Mouse (Mus musculus): Measurements from ENCODE around the gene Proz. TPM values are rescaled to one million over a fixed set of nuclear protein-coding genes. Genes with fewer than 3 reads are reported as not detected.

The Proz gene
- total RNA-seq, 2 experiments from 2014 or later = 1.1 to 17.4 TPM

DNA sequence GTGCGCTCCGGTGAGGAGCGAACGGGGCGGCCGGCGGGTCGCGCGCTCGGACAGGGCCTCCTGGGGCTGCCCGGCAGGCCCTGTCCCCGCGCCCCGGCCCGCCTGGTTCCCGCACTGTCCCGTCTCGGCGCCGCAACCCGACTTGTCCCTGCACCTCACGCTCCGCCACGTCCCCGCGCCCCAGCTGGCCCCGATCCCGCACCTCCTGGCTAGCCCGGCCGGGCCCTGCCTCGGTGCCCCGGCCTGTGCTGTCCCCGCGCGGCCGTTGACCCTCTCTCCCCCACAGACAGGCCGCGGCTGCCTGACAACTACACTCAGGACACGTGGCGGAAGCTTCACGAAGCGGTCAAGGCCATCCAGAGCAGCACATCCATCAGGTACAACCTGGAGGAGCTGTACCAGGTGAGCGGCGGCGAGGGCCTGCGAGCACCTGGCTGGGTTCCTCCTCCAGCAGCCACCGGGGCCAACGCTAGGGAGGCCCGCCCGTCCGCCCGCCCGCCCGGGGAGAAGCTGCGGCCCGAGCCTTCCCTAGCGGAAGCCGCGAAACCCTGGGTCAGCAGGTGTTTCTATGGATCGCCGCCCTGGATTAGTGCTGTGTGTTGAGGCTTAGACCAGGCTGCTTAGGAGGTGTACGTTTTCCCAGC, 45.3 kb downstream of the Proz start:
- peak in 1 of 2 experiments; percentile 30 for DNase-seq (ENCODE audit: low spot score in 2 of 2)

DNA sequence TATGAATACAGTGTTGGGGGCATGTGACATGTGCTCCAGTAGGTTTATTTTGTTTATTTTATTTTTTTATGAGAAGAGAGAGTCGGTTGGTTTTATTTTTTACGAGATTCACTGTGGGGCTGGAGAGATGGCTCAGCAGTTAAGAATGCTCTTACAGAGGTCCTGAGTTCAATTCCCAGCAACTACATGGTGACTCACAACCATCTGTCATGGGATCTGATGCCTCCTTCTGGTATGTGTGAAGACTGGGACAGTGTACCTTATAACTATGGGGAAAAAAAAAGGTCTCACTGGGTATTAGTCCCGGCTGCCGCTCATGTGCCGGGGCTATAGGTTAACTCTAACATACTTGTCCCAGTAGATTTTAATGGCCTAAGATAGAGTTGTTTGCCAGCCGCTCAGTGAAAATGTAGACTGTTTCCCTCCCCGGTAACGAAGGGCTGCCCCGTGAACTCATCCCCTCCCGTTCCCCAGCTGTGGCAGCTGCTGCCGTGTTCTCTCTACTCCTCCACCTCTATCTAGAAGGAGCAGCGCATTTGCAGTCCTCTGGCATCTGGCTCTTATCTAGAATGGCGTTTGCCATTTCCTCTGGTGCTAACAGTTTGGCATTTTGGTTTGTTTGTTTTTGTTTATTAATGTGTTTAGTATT, 47.4 kb downstream of the Proz start:
- no peak for DNase-seq (ENCODE audit: low spot score in 2 of 2)

DNA sequence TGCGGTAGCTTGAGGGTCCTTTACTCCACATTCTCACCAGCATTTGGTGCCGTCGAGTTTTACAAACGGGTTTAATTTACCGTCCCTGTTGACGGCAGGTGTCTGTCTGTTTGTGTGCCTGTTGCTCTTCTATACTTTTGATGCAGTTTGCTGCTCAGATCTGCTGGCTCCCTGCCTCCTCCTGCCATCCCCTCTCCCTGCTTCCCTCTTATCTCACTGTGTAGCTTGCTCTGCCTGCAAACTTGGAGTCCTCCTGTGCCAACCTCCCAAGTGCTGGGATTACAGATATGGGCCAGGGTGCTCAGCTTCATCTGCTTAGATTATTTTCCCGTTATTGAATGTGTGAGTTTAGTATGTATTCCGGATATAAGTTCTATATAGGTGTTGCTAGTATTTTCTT, 48.3 kb downstream of the Proz start:
- no peak for DNase-seq (ENCODE audit: low spot score in 2 of 2)

DNA sequence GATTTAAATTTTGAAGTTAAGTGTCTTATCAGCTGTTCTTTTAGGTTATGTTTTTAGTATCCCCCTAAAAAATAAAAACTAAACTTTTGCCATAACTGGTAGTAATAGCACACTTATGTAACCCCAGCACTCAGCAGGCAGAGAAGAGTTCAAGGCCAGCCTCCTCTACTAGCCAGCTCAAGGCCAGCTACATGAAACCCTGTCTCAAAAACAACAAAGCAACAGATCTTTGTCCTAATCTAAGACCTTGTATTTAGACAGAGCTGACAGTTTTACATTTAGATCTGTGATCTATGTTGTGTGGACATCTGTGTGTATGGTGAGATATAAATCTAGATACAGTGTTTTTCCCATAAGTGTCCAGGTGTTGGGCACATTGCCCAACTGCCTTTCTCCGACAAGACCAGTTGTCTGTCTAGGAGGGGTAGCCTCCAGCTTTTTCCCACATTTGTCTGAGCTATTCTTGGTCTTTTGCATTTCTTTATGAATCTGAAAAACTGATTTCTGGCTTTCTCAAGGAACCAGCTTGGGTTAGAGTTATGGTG, 48.8 kb downstream of the Proz start:
- DNase-seq (ENCODE audit: low spot score in 2 of 2) = no peak

DNA sequence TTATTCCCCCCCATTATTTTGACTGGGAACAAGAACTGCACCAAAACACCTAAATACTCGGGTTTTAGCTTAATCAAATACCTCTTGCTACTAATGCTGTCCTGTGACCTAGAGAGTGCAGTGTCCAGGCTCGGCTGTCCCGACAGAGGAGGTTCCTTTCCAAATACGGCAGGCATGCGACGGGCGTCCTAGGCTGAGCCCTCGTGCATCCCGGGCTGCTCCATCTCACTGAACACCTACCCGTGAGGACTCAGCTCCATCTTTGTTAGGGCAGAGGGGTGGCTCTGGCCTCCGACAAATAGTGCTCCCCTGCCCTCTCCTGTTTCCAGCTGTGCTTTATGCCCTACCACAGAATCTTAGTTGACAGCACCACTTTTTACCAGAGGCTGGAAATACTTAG, 51.2 kb downstream of the Proz start:
- DNase-seq (ENCODE audit: low spot score in 2 of 2) = no peak

DNA sequence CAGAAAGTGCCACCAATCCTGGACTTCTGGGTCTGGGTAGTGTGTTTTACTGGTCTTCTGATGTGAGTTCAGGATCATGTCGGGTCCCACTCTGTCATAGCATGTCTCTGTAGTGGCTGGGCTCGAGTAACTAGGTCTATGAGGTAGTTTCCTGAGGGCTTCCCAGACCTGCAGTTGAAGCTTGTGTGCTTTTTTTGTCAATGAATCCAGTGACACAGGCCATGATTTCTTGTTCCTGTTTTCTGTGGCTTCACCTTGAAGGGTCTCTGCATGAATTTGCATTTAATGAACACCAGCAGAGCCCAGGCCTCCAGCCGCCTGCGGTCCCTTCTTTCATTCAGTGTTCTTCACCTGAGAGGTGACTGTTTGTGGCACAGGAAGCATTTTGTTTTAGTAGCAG, 52.5 kb downstream of the Proz start:
- no peak for DNase-seq (ENCODE audit: low spot score in 2 of 2)

DNA sequence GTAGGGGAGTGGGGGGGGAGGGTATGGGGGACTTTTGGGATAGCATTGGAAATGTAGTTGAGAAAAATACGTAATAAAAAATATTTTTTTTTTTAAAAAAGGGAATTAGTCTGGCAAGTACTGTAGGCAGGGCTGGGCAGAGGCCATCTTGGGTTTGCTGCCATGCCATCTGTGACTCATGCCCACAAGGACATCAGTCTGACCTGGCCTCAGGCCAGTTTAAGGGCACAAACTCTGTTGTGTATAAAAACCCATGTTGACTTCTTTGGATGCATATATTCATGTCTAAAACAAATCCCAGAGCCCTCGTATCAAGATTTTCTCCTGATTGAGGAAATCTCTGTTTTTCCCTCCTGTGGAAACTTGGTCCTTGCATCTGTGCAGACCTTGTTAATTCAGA, 56.4 kb downstream of the Proz start:
- DNase-seq (ENCODE audit: low spot score in 2 of 2) = no peak

DNA sequence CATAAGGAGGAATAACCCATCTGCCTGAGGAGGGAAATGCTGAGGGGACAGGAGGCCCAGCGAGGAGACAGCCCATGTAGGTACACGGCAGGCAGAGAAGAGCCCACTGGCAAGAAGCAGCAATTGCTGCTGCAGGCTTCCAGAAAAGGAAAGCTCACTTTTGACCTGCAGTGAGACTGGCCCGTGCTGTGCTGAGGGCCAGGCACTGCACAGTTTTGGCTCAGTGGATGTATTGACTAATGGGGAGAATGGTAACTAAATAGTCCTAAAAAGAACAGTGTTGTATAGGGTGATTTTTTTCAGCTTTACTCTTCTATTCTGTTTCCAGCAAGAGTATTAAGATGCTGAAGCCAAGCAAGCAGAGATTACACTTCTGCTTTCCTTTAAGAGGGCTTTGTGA, 57.8 kb downstream of the Proz start:
- no peak for DNase-seq (ENCODE audit: low spot score in 2 of 2)

DNA sequence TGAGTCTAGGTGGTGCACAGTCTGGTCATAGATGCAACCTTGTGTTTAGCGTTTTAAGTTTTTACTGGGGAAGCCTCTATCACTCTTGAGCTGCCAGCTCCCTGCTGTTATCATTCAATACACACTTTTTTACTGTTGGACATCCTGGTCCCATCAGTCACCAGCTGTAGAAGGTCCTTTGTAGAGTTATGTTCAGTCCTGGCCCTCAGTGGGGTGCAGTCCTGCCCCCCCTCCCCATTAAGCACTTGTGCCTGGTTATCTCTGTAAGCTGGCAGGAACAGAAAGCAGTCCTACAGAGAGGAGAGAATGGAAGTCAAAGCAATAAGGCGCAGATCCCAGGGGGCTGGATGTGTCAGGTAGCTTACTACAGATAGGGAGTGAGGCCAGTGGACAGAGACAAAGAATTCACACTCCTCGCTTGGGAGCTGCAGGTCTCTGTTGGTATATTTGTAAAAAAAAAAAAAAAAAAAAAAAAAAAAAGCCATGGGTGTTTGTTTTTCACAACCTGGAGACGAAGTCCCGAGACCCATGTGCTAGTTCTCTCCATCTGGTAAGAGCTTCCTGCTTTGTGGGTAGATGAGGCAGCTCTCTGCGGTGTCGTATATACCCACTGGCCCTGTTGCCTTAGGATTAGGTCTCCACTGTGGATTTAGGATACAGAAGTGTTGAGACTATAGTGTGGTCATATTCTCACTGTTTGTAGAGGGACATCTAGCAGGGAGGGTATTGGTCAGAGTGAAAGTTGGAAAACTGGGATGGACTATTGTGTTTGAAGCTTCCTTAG, 60.4 kb downstream of the Proz start:
- DNase-seq (ENCODE audit: low spot score in 2 of 2) = no peak

DNA sequence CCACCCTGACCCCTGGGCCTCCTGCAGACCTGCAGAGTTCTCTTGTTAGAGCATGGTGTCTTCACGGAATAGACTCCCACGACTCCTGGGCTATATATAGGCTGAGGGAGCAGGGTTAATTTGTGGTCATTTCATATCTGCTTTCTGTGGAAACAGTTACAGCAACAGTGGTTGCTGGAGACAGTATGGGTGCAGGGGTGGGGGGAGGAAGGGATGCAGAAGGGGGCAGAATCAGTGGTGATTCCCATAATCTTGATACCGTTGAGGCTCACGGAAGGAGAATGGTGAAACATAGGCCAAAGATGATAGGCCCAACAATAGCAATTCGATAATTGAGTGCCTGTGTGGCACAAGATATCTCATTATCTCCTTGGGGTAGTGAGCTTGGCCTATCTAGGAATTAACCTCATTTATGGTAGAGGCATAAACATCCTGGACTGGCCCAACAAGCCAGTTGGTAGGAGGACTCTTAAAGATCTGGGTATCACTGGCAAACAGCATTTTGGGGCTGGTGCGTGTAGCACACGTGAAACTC, 62.2 kb downstream of the Proz start:
- DNase-seq (ENCODE audit: low spot score in 2 of 2) = no peak

DNA sequence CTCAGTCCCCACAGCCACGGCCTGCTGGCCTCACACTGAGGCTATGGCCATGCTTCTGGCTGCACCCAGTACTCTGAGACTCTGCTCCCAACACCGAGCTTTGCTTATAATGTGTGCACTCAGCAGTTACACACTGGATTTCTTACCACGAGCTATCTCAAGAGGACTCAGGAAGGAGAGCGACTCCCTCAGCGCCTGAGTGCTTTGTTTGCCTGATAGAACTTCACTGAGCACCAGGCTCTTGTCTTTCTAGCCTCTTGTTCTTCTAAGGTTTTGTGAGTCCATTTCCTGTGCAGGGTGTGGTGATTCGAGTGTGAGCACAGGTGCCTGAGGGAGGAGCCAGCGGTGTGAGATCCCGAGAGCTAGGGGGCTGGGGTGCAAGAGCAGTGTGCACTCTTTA, 64.2 kb downstream of the Proz start:
- DNase-seq (ENCODE audit: low spot score in 2 of 2) = no peak

Other genes with a start within 250 kb of the Proz start
- 10 to 100 TPM; 37.7 to 49.5 TPM for gene Mcf2l, start 187.1 kb upstream of the Proz start, total RNA-seq (2021)
- 1 to 10 TPM in 1 of 2 experiments, under 1 TPM in 1; 0.67 to 8.4 TPM for gene F7, start 34.9 kb upstream of the Proz start, total RNA-seq (2021)
- 10 to 100 TPM in 1 of 2 experiments, 1 to 10 TPM in 1; 3.1 to 53.4 TPM for gene F10, start 23.6 kb upstream of the Proz start, total RNA-seq (2021)
- 10 to 100 TPM; 26.9 to 28.7 TPM for gene Pcid2, start 44.5 kb downstream of the Proz start, total RNA-seq (2021)
- 100 to 1,000 TPM; 135 to 137 TPM for gene Cul4a, start 44.7 kb downstream of the Proz start, total RNA-seq (2021)
- 100 to 1,000 TPM; 311 to 322 TPM for gene Lamp1, start 98.2 kb downstream of the Proz start, total RNA-seq (2021)
- gene Grtp1, start 139.7 kb downstream of the Proz start, total RNA-seq (2021) = 10 to 100 TPM; 15.2 to 18.9 TPM
- 1 to 10 TPM; 1.3 to 4.4 TPM for gene Adprhl1, start 193.2 kb downstream of the Proz start, total RNA-seq (2021)
- 10 to 100 TPM; 17.6 to 17.9 TPM for gene Dcun1d2, start 227.2 kb downstream of the Proz start, total RNA-seq (2021)
- 10 to 100 TPM; 32.0 to 37.0 TPM for gene Tmco3, start 227.3 kb downstream of the Proz start, total RNA-seq (2021)